Mouse (Mus musculus) forebrain, embryonic 12.5 days (tissue): ENCODE data around the gene Gse1. TPM values are rescaled to one million over a fixed set of nuclear protein-coding genes. Genes with fewer than 3 reads are reported as not detected.

Experiments
- ATAC-seq: fragments of 200-750 bp; cut with Nextera tagmentation; 2 replicates; pipeline ENCODE4 v1.8.0; 2017; ENCODE audit warnings: moderate TSS enrichment; ENCODE audit not compliant: low FRiP score
- H3K27ac ChIP-seq: fragments of 300-500 bp; sonication (generic); 2 replicates; pipeline ENCODE4 v1.5.1; 2016; ENCODE audit warnings: mild to moderate bottlenecking
- H3K27me3 ChIP-seq: fragments of 300-500 bp; sonication (generic); 2 replicates; pipeline ENCODE4 v1.6.1; 2016; ENCODE audit warnings: mild to moderate bottlenecking
- H3K36me3 ChIP-seq: fragments of 300-500 bp; sonication (generic); replicated peaks from 2 replicates; pipeline ENCODE4 v1.6.1; 2016; ENCODE audit warnings: mild to moderate bottlenecking
- H3K4me1 ChIP-seq: fragments of 300-500 bp; sonication (generic); 2 replicates; pipeline ENCODE4 v1.6.1; 2016
- H3K4me2 ChIP-seq: fragments of 300-500 bp; sonication (generic); 2 replicates; pipeline ENCODE4 v1.6.1; 2016; ENCODE audit warnings: mild to moderate bottlenecking, moderate library complexity
- H3K4me3 ChIP-seq: fragments of 300-500 bp; sonication (generic); replicated peaks from 2 replicates; pipeline ENCODE4 v1.5.1; 2016; ENCODE audit warnings: mild to moderate bottlenecking
- H3K9ac ChIP-seq: fragments of 300-500 bp; sonication (generic); 2 replicates; pipeline ENCODE4 v1.6.1; 2016; ENCODE audit warnings: mild to moderate bottlenecking
- H3K9me3 ChIP-seq: fragments of 300-500 bp; sonication (generic); 2 replicates; pipeline ENCODE4 v1.6.1; 2016
- WGBS: fragments of 180-500 bp; shearing (Covaris S2); methylation state at CpG from one replicate; pipeline ENCODE4 v1.1.7; 2016; 5-methylcytosine and 5-hydroxymethylcytosine counted together
- polyA plus RNA-seq: library from polyadenylated mRNA; unstranded; fragments of >200 nt; fragmentation: Nextera tagmentation; extraction: Ambion mirVana; gene quantifications from 2 replicates; pipeline ENCODE4 v1.2.1, GENCODE M21; 2016

Gene Gse1
- polyA plus RNA-seq, 1 experiment from 2014 or later, result 20.4 TPM

DNA sequence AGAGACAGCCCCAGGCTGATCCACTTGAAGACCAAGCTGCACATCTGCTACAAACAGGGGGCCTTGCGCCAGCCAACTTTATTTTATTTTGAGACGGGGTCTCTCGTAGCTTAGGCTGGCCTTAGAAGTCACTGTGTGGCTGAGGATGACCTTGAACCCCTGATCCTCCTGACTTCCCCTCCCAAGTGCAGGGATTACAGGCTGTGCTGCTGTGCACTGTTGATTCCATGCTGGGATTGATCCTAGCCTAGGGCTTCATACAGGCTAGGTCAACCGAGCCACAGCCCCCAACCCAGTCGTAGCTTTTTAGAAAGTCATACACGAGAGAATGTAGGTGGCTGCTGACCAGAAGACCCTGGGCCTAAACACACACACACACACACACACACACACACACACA lies 284.9 kb downstream of the Gse1 start:
- ATAC-seq, result no peak
- Histone ChIP-seq H3K9me3 (no peaks in the 10 kb centered on the region), H3K9ac (peak overlapping the region; percentile 44), H3K4me3 (no peak overlapping the region), H3K4me1 (peaks cover 100% of the 10 kb centered on the region), H3K27ac (peak overlapping the region; percentile 97), H3K27me3 (peaks cover 32% of the 10 kb centered on the region), H3K36me3 (no peaks in the 10 kb centered on the region), H3K4me2 (peak overlapping the region; percentile 42)
- 29% methylated on average over 6 of the region's 6 CpGs for WGBS

- 3% methylated on average over 26 of the region's 26 CpGs for WGBS
- peaks cover 32% of the 10 kb centered on the region for H3K27me3 ChIP-seq
Observed at GRCm38 (mm10) chr8:120513638-120514461, 285.6 kb downstream of the Gse1 start.

GRCm38 (mm10) chr8:120515214-120515613 lies 287.0 kb downstream of the Gse1 start:
- ATAC-seq, result no peak
- peaks cover 100% of the 10 kb centered on the region for H3K4me1 ChIP-seq
- H3K27ac ChIP-seq, result peak overlapping the region; percentile 97; the same call in 1 of the 2 replicates
- H3K9ac ChIP-seq, result no peak overlapping the region
- no peaks in the 10 kb centered on the region for H3K36me3 ChIP-seq
- H3K27me3 ChIP-seq, result peaks cover 42% of the 10 kb centered on the region
- WGBS, result 92% methylated on average over 2 of the region's 2 CpGs
- H3K4me2 ChIP-seq, result no peak overlapping the region
- no peak overlapping the region for H3K4me3 ChIP-seq
- H3K9me3 ChIP-seq, result no peaks in the 10 kb centered on the region

More at GRCm38 (mm10) chr8:120513638-120514461, 285.6 kb downstream of the Gse1 start:
- H3K4me1 ChIP-seq, result peaks cover 100% of the 10 kb centered on the region
- H3K9me3 ChIP-seq, result no peaks in the 10 kb centered on the region
- H3K36me3 ChIP-seq, result no peaks in the 10 kb centered on the region
- H3K9ac ChIP-seq, result peak overlapping the region; percentile 44
- ATAC-seq, result peak; percentile 50
- H3K4me3 ChIP-seq, result 0 out of 2 replicates have a peak overlapping the region, but pooled peaks have one; percentile 7
- peak overlapping the region; percentile 97 for H3K27ac ChIP-seq
- peak overlapping the region; percentile 42 for H3K4me2 ChIP-seq

DNA sequence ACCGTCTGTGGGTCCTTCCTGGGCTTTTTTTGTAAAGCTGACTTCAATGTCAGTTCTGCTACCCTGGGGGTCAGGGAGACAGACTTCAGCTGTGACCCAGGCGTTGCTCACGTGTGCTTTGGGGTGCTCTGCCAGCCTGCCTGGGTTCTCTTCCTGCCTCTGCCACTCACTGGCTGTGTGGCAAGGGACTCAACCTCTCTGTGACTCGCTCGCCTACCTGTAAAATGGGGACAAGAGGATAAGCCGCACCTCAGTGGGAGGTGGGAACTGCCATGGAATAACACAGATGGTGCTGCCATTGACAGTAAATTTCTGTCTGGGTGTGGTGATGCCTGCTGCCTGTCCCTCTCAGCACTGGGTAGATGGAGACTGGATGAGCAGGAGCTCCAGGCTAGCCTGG lies 287.4 kb downstream of the Gse1 start:
- Histone ChIP-seq H3K4me2 (no peak overlapping the region), H3K36me3 (no peaks in the 10 kb centered on the region), H3K9me3 (no peaks in the 10 kb centered on the region), H3K9ac (no peak overlapping the region), H3K4me3 (no peak overlapping the region), H3K4me1 (peaks cover 100% of the 10 kb centered on the region), H3K27me3 (peaks cover 43% of the 10 kb centered on the region), H3K27ac (peak overlapping the region; percentile 54)
- ATAC-seq, result no peak
- WGBS, result 82% methylated on average over 6 of the region's 6 CpGs

DNA sequence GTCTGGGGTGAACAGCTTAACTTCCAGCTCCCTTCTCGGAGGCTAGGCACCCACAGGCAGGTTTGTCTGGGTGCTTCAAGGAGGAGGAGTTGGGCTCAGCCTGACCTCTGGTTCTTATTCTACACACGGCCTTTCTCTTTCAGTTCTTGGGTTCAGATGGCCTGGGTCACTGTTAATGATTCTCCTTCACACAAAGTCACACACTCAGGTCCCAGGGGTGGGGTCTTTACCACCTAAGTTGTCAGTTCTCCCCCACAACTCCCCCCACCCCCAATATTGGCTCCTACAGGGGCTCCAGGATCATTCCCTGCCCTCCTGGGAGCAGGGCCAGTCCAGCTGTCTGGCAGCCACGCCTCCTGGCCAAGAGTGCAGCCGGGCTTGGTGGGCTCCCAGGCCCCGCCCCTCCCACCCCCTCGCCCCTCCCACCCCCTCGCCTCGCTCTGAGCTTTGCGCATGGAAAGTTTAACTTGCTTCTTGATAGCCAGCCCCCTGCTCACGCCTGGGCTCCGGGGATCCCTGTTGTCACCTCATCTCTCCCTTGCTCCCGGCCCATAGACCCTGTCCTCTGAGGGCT lies 288.0 kb downstream of the Gse1 start:
- H3K36me3 ChIP-seq, result no peaks in the 10 kb centered on the region
- H3K27me3 ChIP-seq, result peaks cover 42% of the 10 kb centered on the region
- no peak overlapping the region for H3K4me3 ChIP-seq
- 6% methylated on average over 11 of the region's 12 CpGs for WGBS
- ATAC-seq, result no peak
- peaks cover 100% of the 10 kb centered on the region for H3K4me1 ChIP-seq
- no peak overlapping the region for H3K9ac ChIP-seq
- H3K9me3 ChIP-seq, result no peaks in the 10 kb centered on the region
- peak overlapping the region; percentile 24 for H3K4me2 ChIP-seq
- peak overlapping the region; percentile 54 for H3K27ac ChIP-seq

DNA sequence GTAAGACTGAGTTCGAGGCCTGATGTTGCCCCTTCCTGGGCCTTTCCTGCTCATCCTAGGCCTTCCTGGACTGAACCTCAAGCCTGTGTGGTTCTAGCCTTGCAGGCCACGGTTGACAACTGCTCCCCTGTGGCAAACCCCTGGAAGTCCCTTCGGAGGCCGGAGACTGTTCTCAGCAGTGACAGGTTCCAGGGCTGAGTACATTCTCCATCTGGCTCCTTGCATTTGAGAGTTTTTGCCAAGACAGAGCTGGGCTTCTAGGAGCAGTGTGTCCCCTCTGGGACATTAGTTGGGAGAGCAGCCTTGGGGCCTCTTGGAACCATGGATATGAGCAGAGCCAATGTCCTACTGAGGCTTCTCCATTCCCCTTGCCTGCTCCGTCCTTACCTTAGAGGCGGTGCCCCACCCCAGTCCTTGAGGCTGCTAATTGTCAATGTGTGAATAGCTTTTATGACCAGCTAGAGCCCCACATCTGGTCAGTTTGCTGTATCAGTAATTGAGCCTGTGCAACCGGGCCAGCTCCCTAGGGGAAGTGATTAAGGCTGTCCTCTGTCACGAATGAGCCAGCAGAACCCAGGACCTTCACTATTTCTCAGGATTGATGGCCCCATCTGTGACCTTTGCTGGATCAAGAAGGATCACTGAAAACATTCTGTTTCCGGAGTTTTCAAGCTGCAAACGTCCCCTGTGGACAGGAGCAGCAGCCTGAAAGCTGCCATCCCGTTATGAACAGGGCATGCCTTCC lies 289.6 kb downstream of the Gse1 start:
- peaks cover 98% of the 10 kb centered on the region for H3K4me1 ChIP-seq
- no peak for ATAC-seq
- H3K4me2 ChIP-seq, result peak overlapping the region; percentile 10; the same call in 1 of the 2 replicates
- 41% methylated on average over 11 of the region's 11 CpGs for WGBS
- no peak overlapping the region for H3K4me3 ChIP-seq
- H3K9ac ChIP-seq, result 0 out of 2 replicates have a peak overlapping the region, but pooled peaks have one; percentile 12
- peak overlapping the region; percentile 73 for H3K27ac ChIP-seq
- no peaks in the 10 kb centered on the region for H3K36me3 ChIP-seq
- peaks cover 28% of the 10 kb centered on the region for H3K27me3 ChIP-seq
- no peaks in the 10 kb centered on the region for H3K9me3 ChIP-seq

GRCm38 (mm10) chr8:120518736-120519534 lies 290.7 kb downstream of the Gse1 start:
- Histone ChIP-seq H3K27me3 (peaks cover 25% of the 10 kb centered on the region), H3K36me3 (no peaks in the 10 kb centered on the region), H3K4me3 (no peak overlapping the region), H3K9ac (no peak overlapping the region), H3K4me1 (peaks cover 98% of the 10 kb centered on the region), H3K9me3 (no peaks in the 10 kb centered on the region), H3K27ac (peak overlapping the region; percentile 73), H3K4me2 (no peak overlapping the region)
- ATAC-seq, result no peak
- 62% methylated on average over 14 of the region's 14 CpGs for WGBS

GRCm38 (mm10) chr8:120520287-120520686 lies 292.0 kb downstream of the Gse1 start:
- Histone ChIP-seq H3K4me1 (peaks cover 95% of the 10 kb centered on the region), H3K27ac (peak overlapping the region; percentile 95), H3K36me3 (no peaks in the 10 kb centered on the region), H3K27me3 (peaks cover 24% of the 10 kb centered on the region), H3K4me3 (no peak overlapping the region), H3K9me3 (no peaks in the 10 kb centered on the region), H3K4me2 (peak overlapping the region; percentile 42; the same call in 1 of the 2 replicates), H3K9ac (no peak overlapping the region)
- WGBS, result 63% methylated on average over 15 of the region's 15 CpGs
- 0 out of 2 replicates have a peak, but pooled peaks have one; percentile 0 for ATAC-seq

DNA sequence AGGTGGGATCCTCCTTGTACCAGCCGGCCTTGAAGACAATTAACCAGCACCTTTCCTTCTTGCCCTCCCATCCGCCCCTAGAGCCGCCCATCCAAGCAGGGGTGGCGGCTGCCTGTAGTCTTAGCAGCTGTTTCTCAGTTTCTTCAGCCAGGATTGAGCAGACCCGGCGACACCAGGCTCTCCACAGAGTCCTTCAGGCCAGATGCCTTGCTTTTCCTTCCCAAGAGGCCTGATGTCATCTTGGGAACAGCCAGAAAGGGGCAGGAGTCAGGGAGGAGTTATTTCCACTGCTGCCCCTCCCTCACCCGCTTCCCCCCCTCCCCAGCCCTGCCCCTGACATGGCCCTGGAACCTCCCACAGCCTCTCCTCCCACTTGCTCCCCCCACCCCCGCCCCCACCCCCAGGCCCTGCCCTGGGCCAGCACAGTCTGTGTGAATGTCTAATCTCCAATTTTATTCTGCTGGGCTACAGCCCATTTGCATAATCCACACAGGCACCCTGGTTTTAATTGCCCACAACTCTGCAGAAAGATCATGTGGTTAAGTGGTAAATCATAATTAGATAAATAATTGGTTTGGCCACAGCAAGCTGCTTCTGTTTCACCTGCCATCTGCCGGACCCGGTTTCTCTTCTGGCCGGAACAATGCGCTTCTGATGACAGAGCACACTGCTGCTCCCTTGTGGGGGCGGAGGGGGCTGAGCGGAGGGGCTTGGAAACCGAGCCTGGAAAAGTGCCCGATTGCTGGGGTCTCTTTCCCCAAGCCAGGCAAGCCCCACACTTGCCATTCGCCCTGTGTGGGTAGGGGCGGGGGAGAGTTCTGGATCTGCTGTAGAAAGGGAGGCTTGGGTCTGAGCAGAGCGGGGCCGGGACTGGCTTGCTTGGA lies 292.7 kb downstream of the Gse1 start:
- peak; percentile 88 for ATAC-seq
- Histone ChIP-seq H3K9me3 (no peaks in the 10 kb centered on the region), H3K27me3 (peaks cover 18% of the 10 kb centered on the region), H3K27ac (peak overlapping the region; percentile 95), H3K36me3 (no peaks in the 10 kb centered on the region), H3K4me2 (peak overlapping the region; percentile 42), H3K4me1 (peaks cover 95% of the 10 kb centered on the region), H3K9ac (peak overlapping the region; percentile 26), H3K4me3 (no peak overlapping the region)
- 4% methylated on average over 20 of the region's 20 CpGs for whole genome bisulfite sequencing

- H3K4me2 ChIP-seq, result peak overlapping the region; percentile 42
- 43% methylated on average over 7 of the region's 7 CpGs for WGBS
Observed at GRCm38 (mm10) chr8:120521591-120521965, 293.3 kb downstream of the Gse1 start.

GRCm38 (mm10) chr8:120523641-120524040 lies 295.4 kb downstream of the Gse1 start:
- Histone ChIP-seq H3K4me1 (peaks cover 95% of the 10 kb centered on the region), H3K27ac (peak overlapping the region; percentile 9), H3K36me3 (no peaks in the 10 kb centered on the region), H3K27me3 (peaks cover 19% of the 10 kb centered on the region), H3K4me3 (no peak overlapping the region), H3K9me3 (no peaks in the 10 kb centered on the region), H3K9ac (no peak overlapping the region), H3K4me2 (no peak overlapping the region)
- ATAC-seq, result no peak
- WGBS, result 73% methylated on average over 7 of the region's 7 CpGs

More at GRCm38 (mm10) chr8:120521591-120521965, 293.3 kb downstream of the Gse1 start:
- H3K27me3 ChIP-seq, result peaks cover 23% of the 10 kb centered on the region
- no peak overlapping the region for H3K4me3 ChIP-seq
- ATAC-seq, result no peak
- no peaks in the 10 kb centered on the region for H3K9me3 ChIP-seq
- peak overlapping the region; percentile 95 for H3K27ac ChIP-seq
- peaks cover 95% of the 10 kb centered on the region for H3K4me1 ChIP-seq
- peak overlapping the region; percentile 26 for H3K9ac ChIP-seq
- no peaks in the 10 kb centered on the region for H3K36me3 ChIP-seq
